Mouse (Mus musculus) layer of hippocampus, adult 8-10 months (tissue): ENCODE measurements at regions not wholly inside any gene's neighbourhood (a gene's known extent, or its start where the extent isn't known, plus 50 kb on each side); places are given as distances from the start of the nearest gene placed in this dataset.

Experiments
- DNase-seq, 2 experiments: peaks; one replicate each; pipeline ENCODE4 v3.0.0; 2022; ENCODE audit warnings: low spot score in 2 of 2

GRCm38 (mm10) chr10:125725681-125726139 is 240.3 kb upstream of the Lrig3 start:
- DNase-seq = no peak

GRCm38 (mm10) chr10:125726546-125726945 is 239.4 kb upstream of the Lrig3 start:
- DNase-seq = no peak

- DNase-seq = no peak
These were observed 230.0 kb upstream of the Lrig3 start for GRCm38 (mm10) chr10:125735744-125736494.

GRCm38 (mm10) chr10:125743181-125743580 is 222.8 kb upstream of the Lrig3 start:
- no peak for DNase-seq

GRCm38 (mm10) chr10:125749031-125749585 is 216.9 kb upstream of the Lrig3 start:
- DNase-seq = no peak

GRCm38 (mm10) chr10:125752506-125753218 is 213.3 kb upstream of the Lrig3 start:
- DNase-seq = no peak

GRCm38 (mm10) chr10:125759171-125759570 is 206.8 kb upstream of the Lrig3 start:
- no peak for DNase-seq

GRCm38 (mm10) chr10:125762367-125763068 is 203.4 kb upstream of the Lrig3 start:
- DNase-seq = no peak

- DNase-seq = peak; percentile 7 to 18
These were observed 201.4 kb upstream of the Lrig3 start for GRCm38 (mm10) chr10:125764402-125765102.

- no peak for DNase-seq
These were observed 200.7 kb upstream of the Lrig3 start for GRCm38 (mm10) chr10:125765103-125765820.

GRCm38 (mm10) chr10:125768281-125768680 is 197.7 kb upstream of the Lrig3 start:
- DNase-seq = no peak

GRCm38 (mm10) chr10:125773541-125773940 is 192.4 kb upstream of the Lrig3 start:
- DNase-seq = no peak

GRCm38 (mm10) chr10:125782486-125782885 is 183.5 kb upstream of the Lrig3 start:
- no peak for DNase-seq

- DNase-seq = no peak
These were observed 181.1 kb upstream of the Lrig3 start for GRCm38 (mm10) chr10:125784896-125785295.

GRCm38 (mm10) chr10:125785448-125786196 is 180.3 kb upstream of the Lrig3 start:
- no peak for DNase-seq

- no peak for DNase-seq
These were observed 179.6 kb upstream of the Lrig3 start for GRCm38 (mm10) chr10:125786197-125786879.

GRCm38 (mm10) chr10:125786880-125787337 is 179.1 kb upstream of the Lrig3 start:
- no peak for DNase-seq

- no peak for DNase-seq
These were observed 178.4 kb upstream of the Lrig3 start for GRCm38 (mm10) chr10:125787441-125788060.

GRCm38 (mm10) chr10:125788262-125788661 is 177.7 kb upstream of the Lrig3 start:
- no peak for DNase-seq
